Comparison of ENCODE assay signal across 9 mouse cellular contexts in the genomic region with DNA sequence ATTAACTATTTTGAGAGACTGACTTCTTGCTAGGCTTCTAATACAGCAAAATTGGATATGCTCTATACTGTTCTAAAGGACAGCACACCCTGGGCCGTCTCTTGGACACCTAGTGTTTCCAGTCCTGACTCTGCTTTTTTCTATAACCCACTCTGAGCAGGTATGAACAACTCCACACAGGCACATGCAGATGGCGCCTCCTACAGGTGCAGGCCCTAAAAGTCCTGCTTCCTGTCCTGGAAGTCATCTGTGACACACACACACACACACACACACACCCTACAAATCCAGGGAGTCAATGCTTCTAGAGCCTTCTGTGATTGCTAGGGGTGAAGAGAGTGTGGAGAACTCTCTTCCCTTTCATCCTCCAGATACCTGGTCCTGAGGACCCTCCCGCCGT. TPM values are rescaled to one million over a fixed set of nuclear protein-coding genes. Genes with fewer than 3 reads are reported as not detected.
DNase-seq lines count a peak whose midpoint lies in the region; TF ChIP-seq lines count a peak whose summit lies in the region.
"Had no signal": no experiment of that assay in that cellular context is flagged by ENCODE, and none has a peak within 500 bp of the region (broad histone marks: within the 10 kb centered on the region; RNA-seq: fewer than 3 reads in every experiment).

No protein-coding gene starts in this region.

- H3K4me3 ChIP-seq in heart, embryonic 10.5 days = no peak overlapping the region
- no peak overlapping the region for H3K4me3 ChIP-seq in bone marrow, adult 2 months (replicated peaks; ENCODE audit: control insufficient read depth, low read depth, low read length)
- H3K4me3 ChIP-seq in embryonic facial prominence, embryonic 10.5 days = no peak overlapping the region
- H3K4me3 ChIP-seq: stomach, embryonic 15.5 days had no signal

- no peaks in the 10 kb centered on the region for H3K27me3 ChIP-seq in heart, embryonic 10.5 days (ENCODE audit: insufficient read depth, poor library complexity, severe bottlenecking)
- no peaks in the 10 kb centered on the region for H3K27me3 ChIP-seq in embryonic facial prominence, embryonic 10.5 days (replicated peaks; ENCODE audit: low read depth, poor library complexity, severe bottlenecking)
- H3K27me3 ChIP-seq: stomach, embryonic 15.5 days had no signal

- H3K9me3 ChIP-seq in heart, embryonic 10.5 days = no peaks in the 10 kb centered on the region
- 0 out of 2 replicates have a peak, but pooled peaks cover 2% of the 10 kb centered on the region for H3K9me3 ChIP-seq in embryonic facial prominence, embryonic 10.5 days
- H3K9me3 ChIP-seq: stomach, embryonic 15.5 days had no signal

- no peak overlapping the region for H3K27ac ChIP-seq in heart, embryonic 10.5 days
- H3K27ac ChIP-seq in bone marrow, adult 2 months (ENCODE audit: control insufficient read depth, insufficient read depth, low read depth, low read length, poor library complexity) = no peak overlapping the region
- no peak overlapping the region for H3K27ac ChIP-seq in embryonic facial prominence, embryonic 10.5 days (replicated peaks)
- H3K27ac ChIP-seq: stomach, embryonic 15.5 days had no signal

- DNase-seq in heart, postnatal 10 days = peak; percentile 45 to 53
- DNase-seq in heart, embryonic 10.5 days (ENCODE audit: low spot score) = no peak
- peak; percentile 51 for DNase-seq in CD4-positive helper T cell, adult 2 months (ENCODE audit: low read depth, low spot score)
- peak; percentile 59 for DNase-seq in lung, postnatal 25 days (ENCODE audit: low spot score)
- DNase-seq in frontal cortex, postnatal 36 days (ENCODE audit: low spot score in 2 of 2) = no peak
- DNase-seq in embryonic facial prominence, embryonic 10.5 days (ENCODE audit: low spot score) = no peak
- DNase-seq in right cerebral cortex, postnatal 36 days (ENCODE audit: low spot score in 2 of 2) = no peak

- 77% methylated on average over 4 of the region's 4 CpGs for WGBS in heart, embryonic 10.5 days
- 77% methylated on average over 4 of the region's 4 CpGs for WGBS in bone marrow, adult 2 months
- 92% methylated on average over 4 of the region's 4 CpGs for WGBS in embryonic facial prominence, embryonic 10.5 days

- TF ChIP-seq CTCF in bone marrow, adult 2 months (IDR thresholded peaks at IDR 0.05; ENCODE audit: control insufficient read depth, insufficient read depth, low read length) = peak; percentile 64

- TF ChIP-seq POLR2A in bone marrow, adult 2 months (IDR thresholded peaks at IDR 0.05; ENCODE audit: borderline replicate concordance, control insufficient read depth, low read depth, low read length) = no peak

- H3K4me1 ChIP-seq in heart, embryonic 10.5 days = peaks cover 34% of the 10 kb centered on the region
- peaks cover 14% of the 10 kb centered on the region for H3K4me1 ChIP-seq in bone marrow, adult 2 months (ENCODE audit: control insufficient read depth, insufficient read depth, low read length)
- peaks cover 27% of the 10 kb centered on the region for H3K4me1 ChIP-seq in embryonic facial prominence, embryonic 10.5 days

- intact Hi-C loops in heart, postnatal 10 days (cut with DNase I) = no loop called here

- no peaks in the 10 kb centered on the region for H3K36me3 ChIP-seq in heart, embryonic 10.5 days
- H3K36me3 ChIP-seq in embryonic facial prominence, embryonic 10.5 days (replicated peaks) = no peaks in the 10 kb centered on the region
- H3K36me3 ChIP-seq: stomach, embryonic 15.5 days had no signal

RNA-seq across cellular contexts. Expression of a gene that starts 40.8 kb away (rescaled TPM):
- 1 to 10 TPM in 1 of 2 experiments, under 1 TPM in 1; 0.93 to 1.1 TPM for total RNA-seq in heart, postnatal 10 days (2021)
- 4.7 and 7.1 TPM in 2 replicates for polyA plus RNA-seq in heart, embryonic 10.5 days (2016; fragmentation: Nextera tagmentation; extraction: Ambion mirVana)
- 4.1 and 11.7 TPM in 2 replicates for polyA plus RNA-seq in bone marrow, adult 2 months (2011; ENCODE audit: insufficient read depth, insufficient read length, low replicate concordance, missing spikeins)
- polyA plus RNA-seq in embryonic facial prominence, embryonic 10.5 days (2016; fragmentation: Nextera tagmentation; extraction: Ambion mirVana) = 2.4 and 2.6 TPM in 2 replicates

RNA-seq across cellular contexts. Expression of a gene that starts 46.8 kb away (rescaled TPM):
- total RNA-seq in heart, postnatal 10 days (2021) = 10 to 100 TPM; 12.6 to 20.2 TPM
- polyA plus RNA-seq in heart, embryonic 10.5 days (2016; fragmentation: Nextera tagmentation; extraction: Ambion mirVana) = 0.63 and 0.68 TPM in 2 replicates
- polyA plus RNA-seq in bone marrow, adult 2 months (2011; ENCODE audit: insufficient read depth, insufficient read length, low replicate concordance, missing spikeins) = 10.0 and 21.2 TPM in 2 replicates
- polyA plus RNA-seq in embryonic facial prominence, embryonic 10.5 days (2016; fragmentation: Nextera tagmentation; extraction: Ambion mirVana) = 0.15 and 0.48 TPM in 2 replicates

Comparison
In these comparisons a context has a peak if more than half of its experiments do, and no peak if none do; other contexts are left out.
1. DNase-seq: peak in heart, postnatal 10 days (2 of 2), CD4-positive helper T cell, adult 2 months (single experiment) and lung, postnatal 25 days (single experiment); none in heart, embryonic 10.5 days (single experiment), frontal cortex, postnatal 36 days (0 of 2), embryonic facial prominence, embryonic 10.5 days (single experiment) and right cerebral cortex, postnatal 36 days (0 of 2).